In genomic region chr15:79348651-79349050, GRCm38 (mm10) we compare ENCODE assay signal across 8 mouse cellular contexts. TPM values are rescaled to one million over a fixed set of nuclear protein-coding genes. Genes with fewer than 3 reads are reported as not detected.
DNase-seq lines count a peak whose midpoint lies in the region; ATAC-seq lines count a peak whose summit lies in the region.

No protein-coding gene starts in this region.

- H3K4me1 ChIP-seq in embryonic facial prominence, embryonic 13.5 days, result peaks cover 22% of the 10 kb centered on the region
- H3K4me1 ChIP-seq in intestine, embryonic 16.5 days (ENCODE audit: control insufficient read depth, insufficient read depth, low read length), result peaks cover 47% of the 10 kb centered on the region
- H3K4me1 ChIP-seq in neural tube, embryonic 12.5 days, result peaks cover 20% of the 10 kb centered on the region

- peak overlapping the region; percentile 74 for H3K4me3 ChIP-seq in embryonic facial prominence, embryonic 13.5 days
- H3K4me3 ChIP-seq in intestine, embryonic 16.5 days (ENCODE audit: low read length), result peak overlapping the region; percentile 75
- H3K4me3 ChIP-seq in neural tube, embryonic 12.5 days, result peak overlapping the region; percentile 66; the same call in 1 of the 2 replicates

- H3K9ac ChIP-seq in embryonic facial prominence, embryonic 13.5 days, result peak overlapping the region; percentile 81; the same call in 1 of the 2 replicates
- peak overlapping the region; percentile 94 for H3K9ac ChIP-seq in intestine, embryonic 16.5 days (ENCODE audit: low read depth, low read length)
- H3K9ac ChIP-seq in neural tube, embryonic 12.5 days, result peak overlapping the region; percentile 73; the same call in 1 of the 2 replicates

- H3K9me3 ChIP-seq in embryonic facial prominence, embryonic 13.5 days, result no peaks in the 10 kb centered on the region
- H3K9me3 ChIP-seq in intestine, embryonic 16.5 days (ENCODE audit: control insufficient read depth, low read length), result no peaks in the 10 kb centered on the region
- no peaks in the 10 kb centered on the region for H3K9me3 ChIP-seq in neural tube, embryonic 12.5 days

- H3K4me2 ChIP-seq in embryonic facial prominence, embryonic 13.5 days, result peak overlapping the region; percentile 89
- peak overlapping the region; percentile 77 for H3K4me2 ChIP-seq in intestine, embryonic 16.5 days (ENCODE audit: low read depth, low read length)
- peak overlapping the region; percentile 97 for H3K4me2 ChIP-seq in neural tube, embryonic 12.5 days (replicated peaks)

- ATAC-seq in embryonic facial prominence, embryonic 13.5 days (ENCODE audit: insufficient number of reproducible peaks, insufficient read depth, low FRiP score, low TSS enrichment, low read depth), result no peak
- ATAC-seq in intestine, embryonic 16.5 days, result no peak
- ATAC-seq in neural tube, embryonic 12.5 days (ENCODE audit: low FRiP score, low read depth), result no peak
- ATAC-seq in megakaryocyte-erythroid progenitor cell, adult 5-6 weeks (replicated peaks; ENCODE audit: low FRiP score, low TSS enrichment, poor library complexity, severe bottlenecking), result no peak

- H3K27ac ChIP-seq in embryonic facial prominence, embryonic 13.5 days, result no peak overlapping the region
- peak overlapping the region; percentile 100 for H3K27ac ChIP-seq in intestine, embryonic 16.5 days (ENCODE audit: low read length)
- no peak overlapping the region for H3K27ac ChIP-seq in neural tube, embryonic 12.5 days

- H3K36me3 ChIP-seq in embryonic facial prominence, embryonic 13.5 days, result no peaks in the 10 kb centered on the region
- no peaks in the 10 kb centered on the region for H3K36me3 ChIP-seq in intestine, embryonic 16.5 days (ENCODE audit: control insufficient read depth, insufficient read depth, low read length)
- H3K36me3 ChIP-seq in neural tube, embryonic 12.5 days, result no peaks in the 10 kb centered on the region

- peak; percentile 29 for DNase-seq in kidney, postnatal 10 days
- DNase-seq in kidney, postnatal 14 days, result no peak
- DNase-seq in yolk sac, embryonic 10.5 days (ENCODE audit: low spot score), result no peak
- DNase-seq in ovary, postnatal 14 days (ENCODE audit: low spot score), result no peak

- H3K27me3 ChIP-seq in embryonic facial prominence, embryonic 13.5 days, result peaks cover 6% of the 10 kb centered on the region; the same call in 1 of the 2 replicates
- no peaks in the 10 kb centered on the region for H3K27me3 ChIP-seq in intestine, embryonic 16.5 days (replicated peaks; ENCODE audit: control insufficient read depth, insufficient read depth, low read length)
- H3K27me3 ChIP-seq in neural tube, embryonic 12.5 days (replicated peaks), result peaks cover 23% of the 10 kb centered on the region; the same call in 1 of the 2 replicates

- WGBS in embryonic facial prominence, embryonic 13.5 days, result 62% methylated on average over 8 of the region's 8 CpGs
- 49% methylated on average over 8 of the region's 8 CpGs for WGBS in intestine, embryonic 16.5 days
- WGBS in neural tube, embryonic 12.5 days, result 68% methylated on average over 8 of the region's 8 CpGs

RNA-seq across cellular contexts. Expression of gene Maff, which starts 2.2 kb away (rescaled TPM):
- 1.8 and 2.8 TPM in 2 replicates for polyA plus RNA-seq in embryonic facial prominence, embryonic 13.5 days (2015; fragmentation: Nextera tagmentation; extraction: Ambion mirVana)
- polyA plus RNA-seq in intestine, embryonic 16.5 days (2015; fragmentation: Nextera tagmentation; extraction: Ambion mirVana), result 6.0 and 7.1 TPM in 2 replicates
- 0.92 and 1.4 TPM in 2 replicates for polyA plus RNA-seq in neural tube, embryonic 12.5 days (2016; fragmentation: Nextera tagmentation; extraction: Ambion mirVana)
- total RNA-seq in megakaryocyte-erythroid progenitor cell, adult 5-6 weeks (2014; fragmentation: Nextera tagmentation), result 2.7 TPM in 1 of 2 replicates, not detected in the other
- total RNA-seq in megakaryocyte-erythroid progenitor cell, adult 5-6 weeks (2017), result 6.7 and 8.8 TPM in 2 replicates

RNA-seq across cellular contexts. Expression of gene Pla2g6, which starts 20.5 kb away (rescaled TPM):
- polyA plus RNA-seq in embryonic facial prominence, embryonic 13.5 days (2015; fragmentation: Nextera tagmentation; extraction: Ambion mirVana), result 11.6 TPM in 2 replicates
- 27.1 and 28.3 TPM in 2 replicates for polyA plus RNA-seq in intestine, embryonic 16.5 days (2015; fragmentation: Nextera tagmentation; extraction: Ambion mirVana)
- polyA plus RNA-seq in neural tube, embryonic 12.5 days (2016; fragmentation: Nextera tagmentation; extraction: Ambion mirVana), result 40.1 and 40.4 TPM in 2 replicates
- 26.7 and 34.4 TPM in 2 replicates for total RNA-seq in megakaryocyte-erythroid progenitor cell, adult 5-6 weeks (2014; fragmentation: Nextera tagmentation)
- total RNA-seq in megakaryocyte-erythroid progenitor cell, adult 5-6 weeks (2017), result 8.0 and 12.4 TPM in 2 replicates

RNA-seq across cellular contexts. Expression of gene Tmem184b, which starts 54.7 kb away (rescaled TPM):
- polyA plus RNA-seq in embryonic facial prominence, embryonic 13.5 days (2015; fragmentation: Nextera tagmentation; extraction: Ambion mirVana), result 67.1 and 72.0 TPM in 2 replicates
- polyA plus RNA-seq in intestine, embryonic 16.5 days (2015; fragmentation: Nextera tagmentation; extraction: Ambion mirVana), result 43.6 and 46.4 TPM in 2 replicates
- 44.3 and 50.4 TPM in 2 replicates for polyA plus RNA-seq in neural tube, embryonic 12.5 days (2016; fragmentation: Nextera tagmentation; extraction: Ambion mirVana)
- 8.3 and 9.2 TPM in 2 replicates for total RNA-seq in megakaryocyte-erythroid progenitor cell, adult 5-6 weeks (2014; fragmentation: Nextera tagmentation)
- total RNA-seq in megakaryocyte-erythroid progenitor cell, adult 5-6 weeks (2017), result 1.8 and 5.0 TPM in 2 replicates
